Mouse (Mus musculus): Measurements from ENCODE around the gene Ppp1r9a.

- TF ChIP-seq RCOR1 (IDR thresholded peaks at IDR 0.05; ENCODE audit: low read depth, low read length) (no peak), CTCF (IDR thresholded peaks at IDR 0.05 in 2 of 3, conservative IDR thresholded peaks at IDR 0.05 in 1 of 3; ENCODE audit: control insufficient read depth in 1 of 3, insufficient read depth in 1 of 3, low read depth in 2 of 3, low read length in 3 of 3, poor library complexity in 1 of 3, severe bottlenecking in 1 of 3) (no peak), ZC3H11A (IDR thresholded peaks at IDR 0.05; ENCODE audit: low read depth, low read length) (no peak), ZMIZ1 (IDR thresholded peaks at IDR 0.05; ENCODE audit: low read depth, low read length) (no peak), EP300 (IDR thresholded peaks at IDR 0.05; ENCODE audit: low read depth in 1 of 2, low read length in 2 of 2) (no peak)
Observed at GRCm38 (mm10) chr6:5113734-5114133, 211.0 kb downstream of the Ppp1r9a start.
